Mouse (Mus musculus): ENCODE measurements around the gene Glod4.

The Glod4 gene

GRCm38 (mm10) chr11:76242901-76243810, at the start of gene Glod4, which contains the start of gene Mrm3:
Gene Glod4, minus strand, starts transcription at chr11:76243725.
Gene Mrm3, plus strand, starts transcription at chr11:76243715.
- peak; percentile 97 for ATAC-seq (ENCODE audit: low TSS enrichment)

GRCm38 (mm10) chr11:76292831-76293230, 49.3 kb upstream of the Glod4 start:
- ATAC-seq (ENCODE audit: low TSS enrichment), result no peak

GRCm38 (mm10) chr11:76292398-76292797, 48.9 kb upstream of the Glod4 start:
- ATAC-seq (ENCODE audit: low TSS enrichment), result no peak

- ATAC-seq (ENCODE audit: low TSS enrichment), result no peak
These were observed 48.4 kb upstream of the Glod4 start for GRCm38 (mm10) chr11:76291960-76292359.

- peak; percentile 38; the same call in 1 of the 2 replicates for ATAC-seq (ENCODE audit: low TSS enrichment)
These were observed 46.8 kb upstream of the Glod4 start for GRCm38 (mm10) chr11:76290367-76290766.

GRCm38 (mm10) chr11:76288645-76289044, 45.1 kb upstream of the Glod4 start:
- ATAC-seq (ENCODE audit: low TSS enrichment), result peak; percentile 88

GRCm38 (mm10) chr11:76287301-76287700, 43.8 kb upstream of the Glod4 start:
- ATAC-seq (ENCODE audit: low TSS enrichment), result no peak

GRCm38 (mm10) chr11:76286534-76287126, 43.1 kb upstream of the Glod4 start:
- ATAC-seq (ENCODE audit: low TSS enrichment), result no peak

GRCm38 (mm10) chr11:76285431-76286075, 42.0 kb upstream of the Glod4 start:
- ATAC-seq (ENCODE audit: low TSS enrichment), result no peak

GRCm38 (mm10) chr11:76283841-76284240, 40.3 kb upstream of the Glod4 start:
- no peak for ATAC-seq (ENCODE audit: low TSS enrichment)

- ATAC-seq (ENCODE audit: low TSS enrichment), result no peak
These were observed 36.4 kb upstream of the Glod4 start for GRCm38 (mm10) chr11:76279971-76280370.

GRCm38 (mm10) chr11:76278960-76279852, 35.7 kb upstream of the Glod4 start:
- no peak for ATAC-seq (ENCODE audit: low TSS enrichment)

- no peak for ATAC-seq (ENCODE audit: low TSS enrichment)
These were observed 28.9 kb upstream of the Glod4 start for GRCm38 (mm10) chr11:76272440-76272839.

- ATAC-seq (ENCODE audit: low TSS enrichment), result no peak
These were observed 25.1 kb upstream of the Glod4 start for GRCm38 (mm10) chr11:76268521-76269065.

GRCm38 (mm10) chr11:76268001-76268459, 24.5 kb upstream of the Glod4 start:
- ATAC-seq (ENCODE audit: low TSS enrichment), result peak; percentile 44; the same call in 1 of the 2 replicates

GRCm38 (mm10) chr11:76267550-76267949, 24.0 kb upstream of the Glod4 start:
- no peak for ATAC-seq (ENCODE audit: low TSS enrichment)

GRCm38 (mm10) chr11:76262611-76263351, 19.3 kb upstream of the Glod4 start:
- ATAC-seq (ENCODE audit: low TSS enrichment), result no peak

- ATAC-seq (ENCODE audit: low TSS enrichment), result no peak
These were observed 17.7 kb upstream of the Glod4 start for GRCm38 (mm10) chr11:76261224-76261623.

GRCm38 (mm10) chr11:76260208-76261050, 16.9 kb upstream of the Glod4 start:
- no peak for ATAC-seq (ENCODE audit: low TSS enrichment)
